Mouse (Mus musculus) activated CD4-positive, CD25-positive, alpha-beta regulatory T cell, adult 4 months (primary cell): ENCODE measurements around the gene Gm5799. TPM values are rescaled to one million over a fixed set of nuclear protein-coding genes. Genes with fewer than 3 reads are reported as not detected.
"Not testable (repeated sequence)": the region's sequence is repeated elsewhere in the genome, so short reads cannot be mapped to it uniquely, and the experiment has no call there.

ENCODE experiments used
- ATAC-seq: one replicate; pipeline ENCODE4 v1.8.0; 2017
- polyA plus RNA-seq, 2 experiments: library from polyadenylated mRNA; unstranded; fragments of 100-300 nt; shearing (Covaris generic); gene quantifications; one replicate each; pipeline ENCODE4 v1.2.1; 2017

Gene Gm5799
- not detected for polyA plus RNA-seq

GRCm38 (mm10) chr14:43543276-43543675 lies at the start of gene Gm5799:
TSS of gene Gm5799 (plus strand) at chr14:43543576.
- not testable (repeated sequence) for ATAC-seq

DNA sequence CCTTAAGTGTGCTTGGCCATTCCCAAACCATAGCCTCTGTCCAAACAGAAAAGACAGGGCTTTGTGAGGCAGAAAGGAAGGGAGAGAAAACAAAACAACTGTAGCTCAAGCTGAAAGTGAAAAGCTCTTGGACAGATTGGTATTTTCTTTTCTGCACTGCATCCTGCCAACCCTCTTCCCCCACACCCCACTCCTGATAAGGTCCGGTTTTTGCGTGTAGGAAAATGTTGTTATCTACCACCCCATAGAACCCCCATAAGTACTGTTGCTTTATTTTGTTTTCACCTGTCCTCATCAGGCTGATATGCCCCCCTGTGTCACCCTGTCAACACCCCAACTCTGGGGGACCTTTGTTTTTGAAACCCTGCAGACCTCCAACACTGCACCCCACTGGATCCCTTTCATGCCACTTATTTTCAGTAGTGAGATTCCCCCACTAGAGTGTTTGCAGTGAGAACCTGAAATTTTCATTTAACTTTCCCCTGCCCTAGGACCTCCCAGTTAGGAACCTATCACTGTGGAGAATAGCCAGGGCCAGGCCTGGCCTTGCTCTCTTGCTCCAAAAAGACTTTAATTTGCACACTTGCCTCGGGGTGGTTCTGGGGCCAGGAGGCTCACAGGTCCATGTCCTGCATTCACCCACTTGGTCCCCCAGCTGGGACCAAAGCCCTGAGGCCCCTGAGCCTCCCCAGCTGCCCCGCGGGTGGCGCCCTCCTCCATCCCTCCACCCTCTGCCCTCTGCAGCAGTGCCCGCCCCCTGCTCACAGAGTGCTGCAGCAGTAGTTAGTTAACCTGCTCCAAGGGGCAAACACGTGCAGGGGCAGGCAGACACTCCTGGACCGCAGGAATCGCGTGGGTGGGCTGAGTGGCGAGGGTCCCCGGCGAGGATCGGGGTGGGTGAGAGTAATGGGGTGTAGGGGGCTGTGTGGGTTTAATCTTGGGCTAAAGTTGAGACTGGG lies 12.0 kb upstream of the Gm5799 start:
- not testable (repeated sequence) for ATAC-seq

- ATAC-seq, result not testable (repeated sequence)
Measured at GRCm38 (mm10) chr14:43532011-43532383, 11.4 kb upstream of the Gm5799 start.

GRCm38 (mm10) chr14:43532387-43532786 lies 11.0 kb upstream of the Gm5799 start:
- not testable (repeated sequence) for ATAC-seq

GRCm38 (mm10) chr14:43538144-43538543 lies 5.2 kb upstream of the Gm5799 start:
- not testable (repeated sequence) for ATAC-seq

DNA sequence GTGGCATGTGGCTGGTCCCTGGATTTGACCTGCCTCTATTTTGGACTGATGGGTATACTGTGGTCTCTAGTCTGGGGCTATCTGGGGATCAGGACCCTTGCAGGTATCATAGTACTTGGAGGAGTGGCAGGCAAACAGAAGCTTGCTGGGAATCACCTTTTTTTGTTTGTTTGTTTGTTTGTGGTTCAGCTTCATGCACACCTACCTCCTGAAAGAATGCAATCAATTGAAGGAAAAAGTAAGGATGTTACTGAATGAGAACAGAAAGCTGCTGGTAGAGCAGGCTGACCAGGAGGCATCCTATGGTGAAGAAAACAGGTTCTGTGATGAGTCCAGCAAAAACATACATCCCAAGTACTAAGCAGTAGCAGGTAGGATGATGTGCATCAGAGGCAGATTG lies 2.9 kb downstream of the Gm5799 start:
- ATAC-seq, result not testable (repeated sequence)

DNA sequence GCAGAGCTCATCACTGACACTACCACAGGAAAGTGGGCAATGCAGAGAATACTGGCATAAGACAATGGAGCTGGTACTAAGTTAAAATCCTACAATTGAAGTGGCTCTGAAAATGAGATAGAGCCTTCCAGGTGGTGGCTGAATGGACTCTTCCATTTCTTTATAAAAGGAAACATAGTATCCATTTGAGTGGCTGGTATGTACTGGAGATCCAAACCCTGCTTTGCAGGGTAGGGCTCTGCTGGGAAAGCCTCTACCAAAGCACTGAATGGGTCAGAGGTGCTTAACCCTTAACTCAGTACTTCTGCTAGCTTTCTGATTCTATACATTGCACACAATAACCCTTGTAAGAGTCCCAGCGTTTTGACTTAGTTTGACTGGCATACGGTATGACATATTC lies 8.9 kb downstream of the Gm5799 start:
- not testable (repeated sequence) for ATAC-seq

DNA sequence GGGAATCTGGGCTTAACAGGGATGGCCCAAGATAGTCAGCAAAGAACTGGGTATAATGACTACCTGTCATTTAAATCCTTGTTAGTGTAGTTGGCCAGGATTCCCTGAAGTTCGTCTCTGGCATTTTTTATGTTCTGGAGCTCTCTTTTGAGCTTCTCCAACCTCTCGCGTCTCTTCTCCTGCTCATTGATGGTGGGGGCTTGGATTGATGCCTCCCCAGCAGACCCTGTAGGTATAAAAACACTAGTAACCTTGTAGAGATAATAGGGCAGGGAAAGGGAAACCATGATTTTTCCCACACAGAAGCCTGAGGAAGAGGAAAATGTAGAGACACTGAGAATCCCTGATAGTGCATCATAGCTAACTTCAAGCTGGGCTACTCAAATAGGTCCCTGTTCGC lies 34.6 kb downstream of the Gm5799 start:
- ATAC-seq, result not testable (repeated sequence)

GRCm38 (mm10) chr14:43579046-43579445 lies 35.7 kb downstream of the Gm5799 start, which contains the start of gene Gm17654:
TSS of gene Gm17654 (minus strand) at chr14:43579146.
- ATAC-seq, result not testable (repeated sequence)

Other genes with a start within 250 kb of the Gm5799 start
- gene Gm8127, start 249.7 kb upstream of the Gm5799 start, polyA plus RNA-seq, result not detected
- not detected for gene 1700001F09Rik, start 195.8 kb upstream of the Gm5799 start, polyA plus RNA-seq
- not detected for gene Gm8138, start 127.2 kb upstream of the Gm5799 start, polyA plus RNA-seq
- not detected for gene Gm17654, start 35.6 kb downstream of the Gm5799 start, polyA plus RNA-seq
- not detected for gene Gm10375, start 64.4 kb downstream of the Gm5799 start, polyA plus RNA-seq
- gene Gm8165, start 133.6 kb downstream of the Gm5799 start, polyA plus RNA-seq, result not detected
- 1 to 10 TPM in 1 of 2 experiments, under 1 TPM in 1; 0.52 to 2.3 TPM for gene Gm7324, start 154.3 kb downstream of the Gm5799 start, polyA plus RNA-seq
- gene Gm16506, start 183.9 kb downstream of the Gm5799 start, polyA plus RNA-seq, result not detected
- not detected for gene Gm6526, start 204.3 kb downstream of the Gm5799 start, polyA plus RNA-seq
- gene Gm8180, start 241.2 kb downstream of the Gm5799 start, polyA plus RNA-seq, result not detected